Mouse (Mus musculus) kidney, embryonic 16.5 days (tissue): ENCODE data around the gene Olfm3. TPM values are rescaled to one million over a fixed set of nuclear protein-coding genes. Genes with fewer than 3 reads are reported as not detected.

Experiments used
- ATAC-seq: fragments of 200-750 bp; cut with Nextera tagmentation; 2 replicates; pipeline ENCODE4 v1.8.0; 2017; ENCODE audit warnings: moderate TSS enrichment; ENCODE audit not compliant: low FRiP score, low TSS enrichment
- H3K27ac ChIP-seq: fragments of 300-500 bp; sonication (generic); 2 replicates; pipeline ENCODE4 v1.5.1; 2014; ENCODE audit warnings: low read length
- H3K27me3 ChIP-seq: fragments of 300-500 bp; sonication (generic); 2 replicates; pipeline ENCODE4 v1.6.1; 2014; ENCODE audit warnings: low read length, control low read depth, mixed read lengths; ENCODE audit not compliant: insufficient read depth
- H3K36me3 ChIP-seq: fragments of 300-500 bp; sonication (generic); 2 replicates; pipeline ENCODE4 v1.6.1; 2014; ENCODE audit warnings: low read length, control low read depth, mixed read lengths; ENCODE audit not compliant: insufficient read depth
- H3K4me1 ChIP-seq: fragments of 300-500 bp; sonication (generic); 2 replicates; pipeline ENCODE4 v1.6.1; 2014; ENCODE audit warnings: low read length, control low read depth, mixed read lengths; ENCODE audit not compliant: insufficient read depth
- H3K4me2 ChIP-seq: fragments of 300-500 bp; sonication (generic); replicated peaks from 2 replicates; pipeline ENCODE4 v1.6.1; 2014; ENCODE audit warnings: low read depth, low read length
- H3K4me3 ChIP-seq: fragments of 300-500 bp; sonication (generic); 2 replicates; pipeline ENCODE4 v1.5.1; 2014; ENCODE audit warnings: mild to moderate bottlenecking, low read length
- H3K9ac ChIP-seq: fragments of 300-500 bp; sonication (generic); replicated peaks from 2 replicates; pipeline ENCODE4 v1.6.1; 2014; ENCODE audit warnings: low read length
- H3K9me3 ChIP-seq: fragments of 300-500 bp; sonication (generic); 2 replicates; pipeline ENCODE4 v1.6.1; 2016; ENCODE audit warnings: low read length, control low read depth
- WGBS: fragments of 180-500 bp; shearing (Covaris S2); extraction: QIAGEN DNeasy Blood & Tissue Kit; methylation state at CpG from one replicate; pipeline ENCODE4 v1.1.7; 2014; 5-methylcytosine and 5-hydroxymethylcytosine counted together
- polyA plus RNA-seq: library from polyadenylated mRNA; unstranded; fragments of >200 nt; fragmentation: Nextera tagmentation; extraction: Ambion mirVana; gene quantifications from 2 replicates; pipeline ENCODE4 v1.2.1, GENCODE M21; 2015

Olfm3 gene
- polyA plus RNA-seq = 0.09 and 0.18 TPM in 2 replicates

DNA sequence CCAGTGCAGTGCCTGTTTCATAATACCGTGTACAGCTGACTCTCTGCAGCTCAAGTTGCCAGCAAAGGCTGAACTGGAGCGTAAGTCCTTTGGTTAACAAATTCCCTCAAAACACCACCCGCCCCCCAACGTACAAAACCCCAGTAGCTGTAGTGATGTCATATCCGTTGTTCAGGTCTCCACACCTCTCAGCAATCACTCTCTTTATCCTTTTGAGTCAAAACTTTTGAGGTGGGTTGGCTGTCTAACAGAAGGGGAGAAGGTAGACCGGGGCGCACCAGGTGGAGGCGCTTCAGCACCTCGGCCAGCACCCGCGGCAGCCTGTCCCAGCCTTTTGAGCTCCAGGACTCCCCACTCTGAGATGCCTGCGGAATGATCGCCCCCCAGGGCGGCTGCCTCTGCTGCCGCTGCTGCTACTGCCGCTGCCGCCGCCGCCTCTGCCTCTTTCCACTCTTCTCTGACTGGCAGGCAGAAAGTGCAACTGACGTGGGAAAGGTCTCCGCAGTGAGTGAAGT, at the start of gene Olfm3:
Gene Olfm3 (plus strand): TSS at position 155 of the 515 bp plus-strand sequence.
- Histone ChIP-seq H3K27me3 (no peaks in the 10 kb centered on the region), H3K4me2 (peak within 1 kb of the TSS; percentile 27; the same call in 1 of the 2 replicates), H3K9me3 (no peaks in the 10 kb centered on the region), H3K36me3 (no peaks in the 10 kb centered on the region), H3K9ac (no peak within 1 kb of the TSS), H3K4me1 (0 out of 2 replicates have a peak, but pooled peaks cover 3% of the 10 kb centered on the region), H3K4me3 (no peak within 1 kb of the TSS), H3K27ac (no peak within 1 kb of the TSS)
- WGBS = 5% methylated on average over 21 of the region's 21 CpGs
- peak; percentile 95 for ATAC-seq

DNA sequence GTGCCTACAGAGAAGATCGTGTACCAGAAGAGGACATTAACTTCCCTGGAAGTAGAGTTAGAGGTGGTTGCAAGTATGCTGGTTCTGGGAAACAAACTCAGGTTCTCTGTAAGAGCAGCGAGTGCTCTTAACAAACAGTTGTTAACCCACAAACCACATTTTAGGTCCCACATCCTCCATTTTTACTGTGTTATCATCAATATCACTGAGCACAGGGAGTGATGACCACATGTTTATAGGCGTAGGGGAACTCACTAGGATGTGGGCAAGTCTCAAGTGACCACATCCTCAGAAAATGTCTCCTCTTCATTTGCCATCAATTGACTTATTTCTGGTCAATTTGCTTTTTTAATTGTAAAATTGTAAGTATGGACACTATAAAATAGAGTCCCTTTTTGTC, 14.1 kb upstream of the Olfm3 start:
- 82% methylated on average over 3 of the region's 3 CpGs for WGBS
- H3K27ac ChIP-seq = no peak overlapping the region
- no peaks in the 10 kb centered on the region for H3K27me3 ChIP-seq
- H3K4me3 ChIP-seq = no peak overlapping the region
- no peaks in the 10 kb centered on the region for H3K36me3 ChIP-seq
- ATAC-seq = no peak
- no peak overlapping the region for H3K4me2 ChIP-seq
- H3K9ac ChIP-seq = no peak overlapping the region
- H3K4me1 ChIP-seq = no peaks in the 10 kb centered on the region
- H3K9me3 ChIP-seq = no peaks in the 10 kb centered on the region

DNA sequence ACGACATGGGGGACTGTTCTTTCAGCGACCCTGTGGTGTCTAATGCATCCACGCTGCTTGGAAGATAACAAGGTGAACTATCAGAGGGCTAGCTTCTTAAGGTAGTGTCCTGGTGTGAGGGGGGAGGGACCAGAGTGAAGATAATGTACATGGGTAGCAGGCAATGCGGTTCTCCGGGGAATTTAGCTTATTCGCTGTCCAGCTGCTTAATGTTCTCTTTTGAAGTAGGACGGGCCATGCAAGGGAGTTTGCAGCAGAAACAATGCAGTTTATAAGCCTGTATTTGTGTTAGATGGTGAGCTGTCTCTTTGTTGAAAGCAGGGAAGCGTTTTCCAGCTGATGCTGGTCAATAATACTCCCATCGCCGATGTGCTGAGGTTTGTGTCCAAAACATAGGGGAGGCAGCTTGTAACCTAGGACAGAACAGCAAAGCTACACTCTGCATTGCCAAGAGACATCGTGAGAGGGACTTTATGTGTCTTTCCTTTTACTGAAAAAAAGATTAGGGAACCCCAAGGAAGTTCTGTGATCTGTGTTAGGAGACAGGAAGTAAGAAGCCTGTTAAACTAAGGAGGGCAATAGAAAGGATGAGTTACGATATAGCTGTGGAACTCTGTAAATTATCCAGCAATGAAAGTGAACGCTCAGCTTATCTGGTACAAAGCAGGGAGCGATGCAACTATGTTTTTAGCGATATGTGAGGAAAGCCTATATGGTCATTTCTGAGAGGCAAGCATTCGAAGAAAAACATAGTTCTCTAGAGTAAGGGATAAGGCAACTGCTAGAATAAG, 950 bp downstream of the Olfm3 start:
- Histone ChIP-seq H3K4me1 (0 out of 2 replicates have a peak, but pooled peaks cover 3% of the 10 kb centered on the region), H3K36me3 (no peaks in the 10 kb centered on the region), H3K9me3 (no peaks in the 10 kb centered on the region), H3K4me3 (no peak overlapping the region), H3K27ac (no peak overlapping the region), H3K9ac (no peak overlapping the region), H3K27me3 (no peaks in the 10 kb centered on the region), H3K4me2 (peak overlapping the region; percentile 27; the same call in 1 of the 2 replicates)
- WGBS = 16% methylated on average over 16 of the region's 16 CpGs
- ATAC-seq = no peak

DNA sequence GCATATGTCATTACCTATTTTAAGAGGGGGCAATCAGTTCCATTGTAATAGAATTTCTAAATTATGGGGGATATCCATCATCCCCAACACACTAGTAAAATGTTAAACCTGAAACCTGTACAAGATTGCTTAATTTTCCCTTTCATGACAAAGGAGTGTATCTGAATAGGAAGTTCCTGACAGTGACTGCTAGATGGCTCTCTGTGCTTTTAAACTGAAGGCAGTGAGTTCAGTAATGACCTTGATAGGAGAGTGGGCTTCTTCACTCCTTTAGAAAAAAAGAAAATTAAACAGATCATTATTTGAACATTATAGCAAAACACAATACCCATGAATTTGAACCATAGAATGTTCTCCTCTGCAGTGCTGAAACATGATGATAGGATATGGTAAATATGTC, 3.7 kb downstream of the Olfm3 start:
- ATAC-seq = no peak
- no peak overlapping the region for H3K9ac ChIP-seq
- H3K4me1 ChIP-seq = 0 out of 2 replicates have a peak, but pooled peaks cover 3% of the 10 kb centered on the region
- no peak overlapping the region for H3K4me2 ChIP-seq
- H3K36me3 ChIP-seq = no peaks in the 10 kb centered on the region
- H3K27ac ChIP-seq = no peak overlapping the region
- no peaks in the 10 kb centered on the region for H3K9me3 ChIP-seq
- no peaks in the 10 kb centered on the region for H3K27me3 ChIP-seq
- H3K4me3 ChIP-seq = no peak overlapping the region

DNA sequence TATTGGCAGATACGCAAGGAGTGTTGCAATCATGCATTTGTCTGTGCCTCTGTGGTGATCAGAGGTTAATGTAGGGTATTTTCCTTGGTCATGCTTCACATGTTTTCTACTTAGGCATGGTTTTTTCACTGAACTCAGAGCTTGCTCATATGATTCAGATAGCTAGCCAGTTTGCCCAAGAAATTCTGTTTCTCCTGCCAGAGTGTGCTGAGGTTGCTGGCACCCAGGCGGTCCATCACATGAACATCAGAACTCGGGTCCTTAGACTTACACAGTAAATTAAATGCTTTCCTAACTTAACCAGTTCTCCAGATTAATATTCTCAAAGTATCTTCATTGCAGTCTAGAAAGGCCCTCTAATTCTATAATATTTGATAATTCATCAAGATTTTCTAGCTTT, 5.0 kb downstream of the Olfm3 start:
- Histone ChIP-seq H3K4me2 (no peak overlapping the region), H3K4me1 (0 out of 2 replicates have a peak, but pooled peaks cover 3% of the 10 kb centered on the region), H3K36me3 (no peaks in the 10 kb centered on the region), H3K4me3 (no peak overlapping the region), H3K27ac (no peak overlapping the region), H3K27me3 (no peaks in the 10 kb centered on the region), H3K9ac (no peak overlapping the region), H3K9me3 (no peaks in the 10 kb centered on the region)
- ATAC-seq = no peak
- WGBS = 81% methylated on average over 3 of the region's 3 CpGs

DNA sequence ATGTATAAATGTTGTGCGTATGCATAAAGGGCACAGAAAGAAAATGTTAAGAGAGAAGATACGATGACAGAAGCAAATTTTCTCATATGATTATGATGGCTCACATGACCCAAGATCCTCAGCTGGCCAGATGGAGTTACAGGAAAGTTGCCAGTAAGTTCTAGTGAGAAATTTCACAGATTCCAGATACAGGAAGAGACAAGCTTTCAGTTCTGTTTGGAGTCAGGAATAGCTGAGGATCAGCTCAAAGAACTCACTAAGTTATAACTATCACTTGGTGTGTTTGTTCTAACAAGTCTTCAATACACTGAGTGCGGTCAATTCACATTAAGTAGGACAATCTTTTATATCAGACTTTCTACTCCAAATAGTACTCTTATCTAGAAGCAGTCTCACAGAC, 16.2 kb downstream of the Olfm3 start:
- Histone ChIP-seq H3K27me3 (no peaks in the 10 kb centered on the region), H3K4me3 (no peak overlapping the region), H3K36me3 (no peaks in the 10 kb centered on the region), H3K27ac (no peak overlapping the region), H3K9ac (no peak overlapping the region), H3K4me2 (no peak overlapping the region), H3K9me3 (no peaks in the 10 kb centered on the region), H3K4me1 (no peaks in the 10 kb centered on the region)
- no peak for ATAC-seq
- WGBS = 94% methylated on average over 3 of the region's 3 CpGs

DNA sequence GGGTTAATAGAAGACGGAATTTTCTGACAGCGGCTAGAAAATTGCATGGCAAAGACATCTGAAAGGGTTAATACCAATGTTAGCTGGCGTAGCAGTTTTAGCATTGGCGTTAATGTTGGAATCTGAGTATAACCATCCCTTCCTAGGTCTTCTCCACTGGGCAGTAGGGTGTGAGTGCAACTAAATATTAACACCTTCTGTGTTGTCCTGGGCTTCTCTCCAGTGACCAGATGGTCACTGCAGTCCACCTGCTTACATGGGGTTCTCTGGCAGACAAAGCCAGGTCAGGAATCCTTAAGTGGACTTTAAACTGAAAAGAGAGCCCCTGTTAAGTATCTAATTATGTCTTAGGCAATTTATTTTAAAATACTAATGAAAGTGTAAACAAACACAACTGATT, 25.7 kb downstream of the Olfm3 start:
- WGBS = 73% methylated on average over 4 of the region's 4 CpGs
- Histone ChIP-seq H3K36me3 (no peaks in the 10 kb centered on the region), H3K9ac (no peak overlapping the region), H3K27ac (no peak overlapping the region), H3K9me3 (no peaks in the 10 kb centered on the region), H3K27me3 (no peaks in the 10 kb centered on the region), H3K4me1 (no peaks in the 10 kb centered on the region), H3K4me2 (no peak overlapping the region), H3K4me3 (no peak overlapping the region)
- ATAC-seq = no peak

DNA sequence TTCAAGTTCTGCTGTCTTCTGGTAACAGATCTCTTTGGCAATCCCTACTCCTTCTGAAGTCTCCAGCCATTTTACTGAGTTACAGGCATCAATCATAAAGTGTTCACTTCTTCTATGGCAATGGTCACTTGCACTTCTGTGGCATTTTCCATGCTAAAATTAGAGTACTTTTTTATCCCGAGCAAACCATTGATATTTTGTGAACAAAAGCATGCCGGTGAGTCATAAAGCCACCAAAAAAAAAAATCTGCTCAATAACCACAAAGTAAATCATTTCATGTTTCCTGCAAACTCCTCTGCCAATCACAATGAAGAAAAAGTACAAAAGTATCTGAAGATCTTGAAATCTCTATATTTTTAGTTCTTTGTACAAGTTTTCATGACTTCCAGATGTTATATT, 26.5 kb downstream of the Olfm3 start:
- Histone ChIP-seq H3K4me3 (no peak overlapping the region), H3K4me2 (no peak overlapping the region), H3K27ac (no peak overlapping the region), H3K36me3 (no peaks in the 10 kb centered on the region), H3K9ac (no peak overlapping the region), H3K9me3 (no peaks in the 10 kb centered on the region), H3K4me1 (no peaks in the 10 kb centered on the region), H3K27me3 (no peaks in the 10 kb centered on the region)
- no peak for ATAC-seq
- WGBS = 59% methylated on average over 2 of the region's 2 CpGs

DNA sequence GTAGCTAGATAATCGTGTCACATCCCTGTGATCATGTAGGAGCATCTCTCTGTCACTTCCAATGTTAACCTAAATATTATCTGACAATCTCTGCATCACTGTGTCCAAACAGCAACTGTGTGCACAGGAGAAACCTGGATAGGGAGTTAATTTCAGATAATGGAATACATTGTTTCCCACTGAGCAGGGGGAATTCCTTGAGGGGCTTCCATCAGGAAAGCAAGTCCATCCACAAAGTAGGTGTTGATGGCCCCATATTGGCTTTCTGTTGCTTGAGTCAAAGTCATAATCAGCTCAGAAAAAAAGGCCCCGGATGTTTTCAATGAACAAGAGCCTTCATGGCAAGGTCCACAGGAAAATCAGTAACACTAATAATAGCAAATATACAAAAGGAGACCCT, 26.9 kb downstream of the Olfm3 start:
- H3K36me3 ChIP-seq = no peaks in the 10 kb centered on the region
- WGBS = 86% methylated on average over 2 of the region's 2 CpGs
- H3K27ac ChIP-seq = no peak overlapping the region
- H3K27me3 ChIP-seq = no peaks in the 10 kb centered on the region
- H3K9ac ChIP-seq = no peak overlapping the region
- H3K9me3 ChIP-seq = no peaks in the 10 kb centered on the region
- H3K4me3 ChIP-seq = no peak overlapping the region
- H3K4me2 ChIP-seq = no peak overlapping the region
- no peaks in the 10 kb centered on the region for H3K4me1 ChIP-seq
- no peak for ATAC-seq

DNA sequence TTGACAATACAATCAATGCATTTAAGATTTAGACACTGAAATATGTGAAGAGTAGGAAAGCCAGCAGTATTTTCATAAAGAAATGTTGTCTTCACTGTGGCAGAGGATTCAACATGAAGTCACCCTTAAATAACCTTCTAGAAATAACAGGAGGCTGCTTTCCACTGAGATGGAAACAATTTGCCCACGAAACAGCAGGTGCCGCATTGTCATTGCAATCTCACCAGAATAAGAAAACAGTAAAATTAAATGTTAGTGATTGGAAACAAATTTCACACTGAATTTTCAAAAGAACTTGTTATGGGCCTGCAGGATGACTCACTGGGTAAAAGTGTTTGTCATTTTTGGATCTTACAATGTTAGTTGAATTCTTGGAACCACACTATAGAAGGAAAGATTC, 29.0 kb downstream of the Olfm3 start:
- no peak overlapping the region for H3K27ac ChIP-seq
- no peaks in the 10 kb centered on the region for H3K27me3 ChIP-seq
- no peak overlapping the region for H3K4me2 ChIP-seq
- H3K4me3 ChIP-seq = no peak overlapping the region
- WGBS = 76% methylated on average over 2 of the region's 2 CpGs
- no peaks in the 10 kb centered on the region for H3K9me3 ChIP-seq
- H3K36me3 ChIP-seq = no peaks in the 10 kb centered on the region
- no peak for ATAC-seq
- no peaks in the 10 kb centered on the region for H3K4me1 ChIP-seq
- H3K9ac ChIP-seq = no peak overlapping the region
